Mouse (Mus musculus): ENCODE data around the gene Hist1h3d. TPM values are rescaled to one million over a fixed set of nuclear protein-coding genes. Genes with fewer than 3 reads are reported as not detected.
"Not testable (repeated sequence)": the region's sequence is repeated elsewhere in the genome, so short reads cannot be mapped to it uniquely, and the experiment has no call there.

Hist1h3d gene
- total and polyA plus RNA-seq, 3 experiments = 1.4 to 150 TPM; not detected in 1

- not testable (repeated sequence) for H3K79me2 ChIP-seq (ENCODE audit: control insufficient read depth, insufficient read depth, low read length, poor library complexity); H3K4me1 ChIP-seq (ENCODE audit: control insufficient read depth in 1 of 2, insufficient read depth in 2 of 2, low read length in 2 of 2); H3K9me3 ChIP-seq (replicated peaks; ENCODE audit: insufficient read depth, low read length); H3K27me3 ChIP-seq (ENCODE audit: control insufficient read depth in 1 of 2, insufficient read depth in 2 of 2, low read length in 2 of 2)
- peak; percentile 99 for DNase-seq (ENCODE audit: low read depth, low spot score)
- TF ChIP-seq TBP (IDR thresholded peaks at IDR 0.05; ENCODE audit: low read depth, low read length) (peak; percentile 98), UBTF (IDR thresholded peaks at IDR 0.05; ENCODE audit: borderline replicate concordance, insufficient read depth, low read depth, low read length) (0 out of 2 replicates have a peak, but pooled peaks have one; percentile 51), POLR2AphosphoS5 (IDR thresholded peaks at IDR 0.05; ENCODE audit: borderline replicate concordance, low read depth, low read length) (peak; percentile 52; the same call in 1 of the 2 replicates), POLR2A (IDR thresholded peaks at IDR 0.05; ENCODE audit: control insufficient read depth in 1 of 2, insufficient read depth in 1 of 2, low read depth in 1 of 2, low read length in 2 of 2, poor library complexity in 1 of 2) (peak in 1 of 2 experiments; percentile 79; a peak in 3 of 4 replicates)
- H3K9ac ChIP-seq (ENCODE audit: control insufficient read depth, low read depth, low read length, poor library complexity, severe bottlenecking) = peak within 1 kb of the TSS; percentile 99
- H3K4me3 ChIP-seq (ENCODE audit: control insufficient read depth in 1 of 2, insufficient read depth in 1 of 2, low read depth in 2 of 2, low read length in 2 of 2) = peak within 1 kb of the TSS; percentile 14 to 58
- H3K27ac ChIP-seq (ENCODE audit: control insufficient read depth, low read depth, low read length) = peak within 1 kb of the TSS; percentile 98
- peaks cover 0 to 28% of the 10 kb centered on the region in 2 experiments; a peak in 2 of 4 replicates for H3K36me3 ChIP-seq (ENCODE audit: control insufficient read depth in 1 of 2, insufficient read depth in 2 of 2, low read length in 2 of 2)
These were observed 1.6 kb upstream of the Hist1h3d start, which contains the start of the genes Hist1h2bf and Hist1h2ad for GRCm38 (mm10) chr13:23573898-23574524. TSS of gene Hist1h2bf (minus strand) at chr13:23574196. TSS of gene Hist1h2ad (plus strand) at chr13:23574381.

GRCm38 (mm10) chr13:23574546-23575170 is 905 bp upstream of the Hist1h3d start:
- Histone ChIP-seq H3K9ac (ENCODE audit: control insufficient read depth, low read depth, low read length, poor library complexity, severe bottlenecking) (peak overlapping the region; percentile 77), H3K36me3 (ENCODE audit: control insufficient read depth in 1 of 2, insufficient read depth in 2 of 2, low read length in 2 of 2) (peaks cover 0 to 25% of the 10 kb centered on the region in 2 experiments; a peak in 2 of 4 replicates), H3K27ac (ENCODE audit: control insufficient read depth, low read depth, low read length) (peak overlapping the region; percentile 98), H3K4me3 (ENCODE audit: control insufficient read depth in 1 of 2, insufficient read depth in 1 of 2, low read depth in 2 of 2, low read length in 2 of 2) (peak overlapping the region; percentile 14 to 47; a peak in 3 of 4 replicates)
- H3K27me3 ChIP-seq (ENCODE audit: control insufficient read depth in 1 of 2, insufficient read depth in 2 of 2, low read length in 2 of 2); H3K9me3 ChIP-seq (replicated peaks; ENCODE audit: insufficient read depth, low read length); H3K4me1 ChIP-seq (ENCODE audit: control insufficient read depth in 1 of 2, insufficient read depth in 2 of 2, low read length in 2 of 2); H3K79me2 ChIP-seq (ENCODE audit: control insufficient read depth, insufficient read depth, low read length, poor library complexity): not testable (repeated sequence)
- TF ChIP-seq POLR2A (IDR thresholded peaks at IDR 0.05; ENCODE audit: control insufficient read depth in 1 of 2, insufficient read depth in 1 of 2, low read depth in 1 of 2, low read length in 2 of 2, poor library complexity in 1 of 2) (peak; percentile 68 to 87; a peak in 3 of 4 replicates), POLR2AphosphoS5 (IDR thresholded peaks at IDR 0.05; ENCODE audit: borderline replicate concordance, low read depth, low read length) (peak; percentile 1; the same call in 1 of the 2 replicates), UBTF (IDR thresholded peaks at IDR 0.05; ENCODE audit: borderline replicate concordance, insufficient read depth, low read depth, low read length) (peak; percentile 73; the same call in 1 of the 2 replicates)
- DNase-seq (ENCODE audit: low read depth, low spot score) = peak; percentile 74

- not testable (repeated sequence) for H3K4me1 ChIP-seq (ENCODE audit: control insufficient read depth in 1 of 2, insufficient read depth in 2 of 2, low read length in 2 of 2); H3K27me3 ChIP-seq (ENCODE audit: control insufficient read depth in 1 of 2, insufficient read depth in 2 of 2, low read length in 2 of 2); H3K79me2 ChIP-seq (ENCODE audit: control insufficient read depth, insufficient read depth, low read length, poor library complexity); H3K9me3 ChIP-seq (replicated peaks; ENCODE audit: insufficient read depth, low read length)
- peaks cover 0 to 30% of the 10 kb centered on the region in 2 experiments; a peak in 2 of 4 replicates for H3K36me3 ChIP-seq (ENCODE audit: control insufficient read depth in 1 of 2, insufficient read depth in 2 of 2, low read length in 2 of 2)
- peak overlapping the region; percentile 6 to 47 for H3K4me3 ChIP-seq (ENCODE audit: control insufficient read depth in 1 of 2, insufficient read depth in 1 of 2, low read depth in 2 of 2, low read length in 2 of 2)
- peak overlapping the region; percentile 73 for H3K9ac ChIP-seq (ENCODE audit: control insufficient read depth, low read depth, low read length, poor library complexity, severe bottlenecking)
- DNase-seq (ENCODE audit: low read depth, low spot score) = peak; percentile 75
- TF ChIP-seq UBTF (IDR thresholded peaks at IDR 0.05; ENCODE audit: borderline replicate concordance, insufficient read depth, low read depth, low read length) (peak; percentile 90; the same call in 1 of the 2 replicates), POLR2AphosphoS5 (IDR thresholded peaks at IDR 0.05; ENCODE audit: borderline replicate concordance, low read depth, low read length) (peak; percentile 93; the same call in 1 of the 2 replicates), POLR2A (IDR thresholded peaks at IDR 0.05; ENCODE audit: control insufficient read depth in 1 of 2, insufficient read depth in 1 of 2, low read depth in 1 of 2, low read length in 2 of 2, poor library complexity in 1 of 2) (peak; percentile 94 to 97; a peak in 3 of 4 replicates)
- peak overlapping the region; percentile 86 for H3K27ac ChIP-seq (ENCODE audit: control insufficient read depth, low read depth, low read length)
These were observed 326 bp downstream of the Hist1h3d start for GRCm38 (mm10) chr13:23575864-23576313.
